Mouse (Mus musculus) lung, embryonic 16.5 days (tissue): Measurements from ENCODE around the gene Zcchc7. TPM values are rescaled to one million over a fixed set of nuclear protein-coding genes. Genes with fewer than 3 reads are reported as not detected.

ENCODE experiments used
- ATAC-seq: fragments of 200-750 bp; cut with Nextera tagmentation; 2 replicates; pipeline ENCODE4 v1.8.0; 2017; ENCODE audit warnings: low read depth, mild to moderate bottlenecking, moderate library complexity
- H3K27ac ChIP-seq: fragments of 300-500 bp; sonication (generic); 2 replicates; pipeline ENCODE4 v1.5.1; 2014; ENCODE audit warnings: mild to moderate bottlenecking, control low read depth, low read length
- H3K27me3 ChIP-seq: fragments of 300-500 bp; sonication (generic); 2 replicates; pipeline ENCODE4 v1.6.1; 2014; ENCODE audit warnings: low read depth, low read length, mixed read lengths; ENCODE audit not compliant: control insufficient read depth, insufficient read depth
- H3K36me3 ChIP-seq: fragments of 300-500 bp; sonication (generic); 2 replicates; pipeline ENCODE4 v1.6.1; 2014; ENCODE audit warnings: low read length; ENCODE audit not compliant: control insufficient read depth, insufficient read depth
- H3K4me1 ChIP-seq: fragments of 300-500 bp; sonication (generic); replicated peaks from 2 replicates; pipeline ENCODE4 v1.6.1; 2014; ENCODE audit warnings: low read length, mixed read lengths; ENCODE audit not compliant: control insufficient read depth, insufficient read depth
- H3K4me2 ChIP-seq: fragments of 300-500 bp; sonication (generic); 2 replicates; pipeline ENCODE4 v1.6.1; 2014; ENCODE audit warnings: low read depth, low read length, control low read depth
- H3K4me3 ChIP-seq: fragments of 300-500 bp; sonication (generic); 2 replicates; pipeline ENCODE4 v1.5.1; 2014; ENCODE audit warnings: mild to moderate bottlenecking, low read length, control low read depth
- H3K9ac ChIP-seq: fragments of 300-500 bp; sonication (generic); 2 replicates; pipeline ENCODE4 v1.6.1; 2014; ENCODE audit warnings: low read length, control low read depth
- H3K9me3 ChIP-seq: fragments of 300-500 bp; sonication (generic); 2 replicates; pipeline ENCODE4 v1.6.1; 2016; ENCODE audit warnings: low read length; ENCODE audit not compliant: control insufficient read depth
- WGBS: fragments of 180-500 bp; shearing (Covaris S2); extraction: QIAGEN DNeasy Blood & Tissue Kit; methylation state at CpG from one replicate; pipeline ENCODE4 v1.1.7; 2014; 5-methylcytosine and 5-hydroxymethylcytosine counted together
- polyA plus RNA-seq: library from polyadenylated mRNA; unstranded; fragments of >200 nt; fragmentation: Nextera tagmentation; extraction: Ambion mirVana; gene quantifications from 2 replicates; pipeline ENCODE4 v1.2.1, GENCODE M21; 2015

Gene Zcchc7
- polyA plus RNA-seq, 1 experiment from 2014 or later, result 36.6 TPM

- no peak overlapping the region for H3K27ac ChIP-seq
- WGBS, result 57% methylated on average over 7 of the region's 7 CpGs
- no peaks in the 10 kb centered on the region for H3K4me1 ChIP-seq
- no peak overlapping the region for H3K4me3 ChIP-seq
- no peaks in the 10 kb centered on the region for H3K36me3 ChIP-seq
- no peak overlapping the region for H3K4me2 ChIP-seq
- no peak for ATAC-seq
- H3K27me3 ChIP-seq, result no peaks in the 10 kb centered on the region
- no peak overlapping the region for H3K9ac ChIP-seq
- no peaks in the 10 kb centered on the region for H3K9me3 ChIP-seq
These were observed 124.5 kb downstream of the Zcchc7 start for GRCm38 (mm10) chr4:44880065-44880623.

- H3K36me3 ChIP-seq, result no peaks in the 10 kb centered on the region
- 81% methylated on average over 6 of the region's 6 CpGs for WGBS
- H3K9me3 ChIP-seq, result no peaks in the 10 kb centered on the region
- H3K27ac ChIP-seq, result no peak overlapping the region
- no peaks in the 10 kb centered on the region for H3K4me1 ChIP-seq
- no peak overlapping the region for H3K9ac ChIP-seq
- no peak for ATAC-seq
- H3K27me3 ChIP-seq, result no peaks in the 10 kb centered on the region
- no peak overlapping the region for H3K4me3 ChIP-seq
- no peak overlapping the region for H3K4me2 ChIP-seq
These were observed 130.5 kb downstream of the Zcchc7 start for GRCm38 (mm10) chr4:44886143-44886542.

GRCm38 (mm10) chr4:44891344-44891743 is 135.7 kb downstream of the Zcchc7 start:
- Histone ChIP-seq H3K36me3 (peaks cover 8% of the 10 kb centered on the region; the same call in 1 of the 2 replicates), H3K4me3 (no peak overlapping the region), H3K4me2 (no peak overlapping the region), H3K9ac (no peak overlapping the region), H3K27ac (no peak overlapping the region), H3K9me3 (no peaks in the 10 kb centered on the region), H3K27me3 (no peaks in the 10 kb centered on the region), H3K4me1 (no peaks in the 10 kb centered on the region)
- 56% methylated on average over 6 of the region's 6 CpGs for WGBS
- ATAC-seq, result no peak

- no peak overlapping the region for H3K4me3 ChIP-seq
- H3K4me1 ChIP-seq, result no peaks in the 10 kb centered on the region
- H3K27me3 ChIP-seq, result no peaks in the 10 kb centered on the region
- WGBS, result 32% methylated on average over 11 of the region's 11 CpGs
- no peaks in the 10 kb centered on the region for H3K36me3 ChIP-seq
- ATAC-seq, result peak; percentile 88
- H3K9ac ChIP-seq, result no peak overlapping the region
- H3K27ac ChIP-seq, result no peak overlapping the region
- no peak overlapping the region for H3K4me2 ChIP-seq
- H3K9me3 ChIP-seq, result no peaks in the 10 kb centered on the region
These were observed 150.1 kb downstream of the Zcchc7 start for GRCm38 (mm10) chr4:44905651-44906271.

GRCm38 (mm10) chr4:44906399-44906798 is 150.7 kb downstream of the Zcchc7 start:
- WGBS, result 84% methylated on average over 4 of the region's 4 CpGs
- no peak overlapping the region for H3K4me2 ChIP-seq
- H3K27ac ChIP-seq, result no peak overlapping the region
- H3K9me3 ChIP-seq, result no peaks in the 10 kb centered on the region
- no peaks in the 10 kb centered on the region for H3K4me1 ChIP-seq
- no peak overlapping the region for H3K9ac ChIP-seq
- no peaks in the 10 kb centered on the region for H3K27me3 ChIP-seq
- H3K4me3 ChIP-seq, result no peak overlapping the region
- ATAC-seq, result no peak
- no peaks in the 10 kb centered on the region for H3K36me3 ChIP-seq

GRCm38 (mm10) chr4:44910065-44910464 is 154.4 kb downstream of the Zcchc7 start:
- Histone ChIP-seq H3K9ac (no peak overlapping the region), H3K27me3 (no peaks in the 10 kb centered on the region)
- 52% methylated on average over 2 of the region's 2 CpGs for WGBS

GRCm38 (mm10) chr4:44910857-44911256 is 155.2 kb downstream of the Zcchc7 start:
- Histone ChIP-seq H3K36me3 (no peaks in the 10 kb centered on the region), H3K9ac (no peak overlapping the region), H3K27ac (no peak overlapping the region), H3K27me3 (no peaks in the 10 kb centered on the region), H3K4me3 (no peak overlapping the region), H3K4me1 (no peaks in the 10 kb centered on the region), H3K4me2 (no peak overlapping the region), H3K9me3 (no peaks in the 10 kb centered on the region)
- WGBS, result 81% methylated on average over 2 of the region's 2 CpGs
- ATAC-seq, result no peak

More at GRCm38 (mm10) chr4:44910065-44910464, 154.4 kb downstream of the Zcchc7 start:
- H3K36me3 ChIP-seq, result no peaks in the 10 kb centered on the region
- ATAC-seq, result no peak
- no peak overlapping the region for H3K4me2 ChIP-seq
- no peak overlapping the region for H3K27ac ChIP-seq
- no peaks in the 10 kb centered on the region for H3K4me1 ChIP-seq
- no peaks in the 10 kb centered on the region for H3K9me3 ChIP-seq
- H3K4me3 ChIP-seq, result no peak overlapping the region

GRCm38 (mm10) chr4:44917312-44917848 is 161.7 kb downstream of the Zcchc7 start:
- ATAC-seq, result no peak
- Histone ChIP-seq H3K4me2 (no peak overlapping the region), H3K27ac (no peak overlapping the region), H3K27me3 (no peaks in the 10 kb centered on the region), H3K9me3 (no peaks in the 10 kb centered on the region), H3K4me1 (no peaks in the 10 kb centered on the region), H3K36me3 (peaks cover 4% of the 10 kb centered on the region), H3K4me3 (no peak overlapping the region), H3K9ac (no peak overlapping the region)
- WGBS, result 71% methylated on average over 5 of the region's 5 CpGs

GRCm38 (mm10) chr4:44917907-44918306 is 162.2 kb downstream of the Zcchc7 start:
- peaks cover 4% of the 10 kb centered on the region for H3K36me3 ChIP-seq
- 80% methylated on average over 3 of the region's 3 CpGs for WGBS

More at GRCm38 (mm10) chr4:44917907-44918306, 162.2 kb downstream of the Zcchc7 start:
- Histone ChIP-seq H3K9ac (no peak overlapping the region), H3K4me3 (no peak overlapping the region), H3K27ac (no peak overlapping the region), H3K4me1 (no peaks in the 10 kb centered on the region), H3K9me3 (no peaks in the 10 kb centered on the region), H3K4me2 (no peak overlapping the region), H3K27me3 (no peaks in the 10 kb centered on the region)
- ATAC-seq, result no peak
